Mouse (Mus musculus) hindbrain, embryonic 11.5 days (tissue): ENCODE measurements around the gene Cacna1e. TPM values are rescaled to one million over a fixed set of nuclear protein-coding genes. Genes with fewer than 3 reads are reported as not detected.

ENCODE experiments used
- ATAC-seq: fragments of 200-750 bp; cut with Nextera tagmentation; 2 replicates; pipeline ENCODE4 v1.8.0; 2017; ENCODE audit warnings: mild to moderate bottlenecking, moderate TSS enrichment, moderate library complexity; ENCODE audit not compliant: low FRiP score
- DNase-seq: peaks from one replicate; pipeline ENCODE4 v3.0.0-alpha.2; 2015; ENCODE audit warnings: low spot score
- H3K27ac ChIP-seq: fragments of 300-500 bp; sonication (generic); 2 replicates; pipeline ENCODE4 v1.5.1; 2014; ENCODE audit warnings: mild to moderate bottlenecking, low read depth, low read length
- H3K27me3 ChIP-seq: fragments of 300-500 bp; sonication (generic); 2 replicates; pipeline ENCODE4 v1.6.1; 2014; ENCODE audit warnings: mild to moderate bottlenecking, low read length, moderate library complexity, mixed read lengths; ENCODE audit not compliant: control insufficient read depth, insufficient read depth
- H3K36me3 ChIP-seq: fragments of 300-500 bp; sonication (generic); 2 replicates; pipeline ENCODE4 v1.6.1; 2014; ENCODE audit warnings: mild to moderate bottlenecking, low read length, moderate library complexity, mixed read lengths; ENCODE audit not compliant: control insufficient read depth, insufficient read depth
- H3K4me1 ChIP-seq: fragments of 300-500 bp; sonication (generic); replicated peaks from 2 replicates; pipeline ENCODE4 v1.6.1; 2014; ENCODE audit warnings: low read length, mixed read lengths; ENCODE audit not compliant: control insufficient read depth, insufficient read depth
- H3K4me2 ChIP-seq: fragments of 300-500 bp; sonication (generic); replicated peaks from 2 replicates; pipeline ENCODE4 v1.6.1; 2014; ENCODE audit warnings: mild to moderate bottlenecking, low read depth, low read length
- H3K4me3 ChIP-seq: fragments of 300-500 bp; sonication (generic); 2 replicates; pipeline ENCODE4 v1.5.1; 2014; ENCODE audit warnings: low read depth, low read length
- H3K9ac ChIP-seq: fragments of 300-500 bp; sonication (generic); 2 replicates; pipeline ENCODE4 v1.6.1; 2014; ENCODE audit warnings: low read depth, low read length
- H3K9me3 ChIP-seq: fragments of 300-500 bp; sonication (generic); 2 replicates; pipeline ENCODE4 v1.6.1; 2016; ENCODE audit warnings: low read length; ENCODE audit not compliant: control insufficient read depth
- WGBS: fragments of 180-500 bp; shearing (Covaris S2); extraction: QIAGEN DNeasy Blood & Tissue Kit; methylation state at CpG from one replicate; pipeline ENCODE4 v1.1.7; 2014; 5-methylcytosine and 5-hydroxymethylcytosine counted together
- polyA plus RNA-seq: library from polyadenylated mRNA; unstranded; fragments of >200 nt; fragmentation: Nextera tagmentation; extraction: Ambion mirVana; gene quantifications from 2 replicates; pipeline ENCODE4 v1.2.1, GENCODE M21; 2014

Cacna1e gene
- polyA plus RNA-seq, 1 experiment from 2014 or later: 3.9 TPM

GRCm38 (mm10) chr1:154823098-154823497, 61.2 kb downstream of the Cacna1e start:
- Histone ChIP-seq H3K27me3 (no peaks in the 10 kb centered on the region), H3K9me3 (no peaks in the 10 kb centered on the region), H3K9ac (no peak overlapping the region), H3K27ac (no peak overlapping the region), H3K4me3 (no peak overlapping the region), H3K4me2 (no peak overlapping the region), H3K4me1 (no peaks in the 10 kb centered on the region), H3K36me3 (no peaks in the 10 kb centered on the region)
- WGBS: 73% methylated on average over 3 of the region's 3 CpGs
- DNase-seq (no peak), ATAC-seq (no peak)

DNA sequence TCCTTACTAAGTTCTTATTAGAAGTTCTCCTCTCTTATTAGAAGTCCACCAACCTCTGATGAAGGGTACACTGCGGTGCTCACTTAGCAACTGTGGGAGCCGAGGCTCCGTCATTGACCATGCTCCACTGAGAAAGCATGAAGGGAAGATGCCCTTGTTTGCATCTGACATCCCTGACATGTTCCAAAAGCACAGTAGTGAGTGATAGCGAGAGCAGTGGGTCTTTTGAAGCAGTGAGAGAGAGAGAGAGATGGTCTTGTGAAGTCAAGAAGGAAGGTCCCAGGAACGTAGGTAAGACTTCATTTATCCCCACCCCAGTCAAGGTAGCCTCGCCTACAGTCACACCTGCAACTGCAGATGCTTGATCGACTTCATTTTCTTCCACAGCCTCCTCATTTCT, 63.9 kb downstream of the Cacna1e start:
- Histone ChIP-seq H3K36me3 (no peaks in the 10 kb centered on the region), H3K9me3 (no peaks in the 10 kb centered on the region), H3K4me1 (no peaks in the 10 kb centered on the region), H3K4me3 (no peak overlapping the region), H3K9ac (no peak overlapping the region), H3K27ac (no peak overlapping the region), H3K27me3 (no peaks in the 10 kb centered on the region), H3K4me2 (no peak overlapping the region)
- WGBS: 89% methylated on average over 7 of the region's 7 CpGs
- ATAC-seq: no peak
- no peak for DNase-seq

GRCm38 (mm10) chr1:154819960-154820359, 64.3 kb downstream of the Cacna1e start:
- no peak overlapping the region for H3K27ac ChIP-seq

DNA sequence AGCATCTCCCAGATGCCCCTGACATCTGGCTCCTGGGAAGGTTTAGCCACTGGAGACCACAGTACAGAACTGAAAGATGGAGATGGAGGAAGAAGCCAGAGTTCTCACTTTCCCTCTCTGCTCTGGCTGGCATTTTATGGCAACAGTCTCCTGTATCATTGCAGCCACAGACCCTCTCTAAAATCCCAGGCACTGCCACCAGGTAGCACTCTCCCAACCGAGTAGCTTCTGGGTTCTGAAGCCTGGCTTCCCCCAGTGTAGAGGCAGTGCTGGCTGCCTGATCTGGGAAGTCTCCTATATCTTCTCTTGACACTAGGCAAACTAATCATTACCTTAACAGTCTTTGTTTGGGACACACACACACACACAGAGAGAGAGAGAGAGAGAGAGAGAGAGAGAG, 65.6 kb downstream of the Cacna1e start:
- no peak overlapping the region for H3K27ac ChIP-seq
- no peaks in the 10 kb centered on the region for H3K36me3 ChIP-seq
- H3K27me3 ChIP-seq: no peaks in the 10 kb centered on the region
- no peak for ATAC-seq
- H3K4me1 ChIP-seq: no peaks in the 10 kb centered on the region
- H3K4me3 ChIP-seq: no peak overlapping the region
- no peak overlapping the region for H3K4me2 ChIP-seq
- 46% methylated on average over 1 of the region's 1 CpGs for WGBS
- H3K9ac ChIP-seq: no peak overlapping the region
- no peak for DNase-seq
- H3K9me3 ChIP-seq: no peaks in the 10 kb centered on the region

More at GRCm38 (mm10) chr1:154819960-154820359, 64.3 kb downstream of the Cacna1e start:
- H3K4me3 ChIP-seq: no peak overlapping the region
- DNase-seq (no peak), ATAC-seq (no peak)
- H3K9ac ChIP-seq: no peak overlapping the region
- 87% methylated on average over 2 of the region's 2 CpGs for WGBS
- no peaks in the 10 kb centered on the region for H3K27me3 ChIP-seq
- H3K4me1 ChIP-seq: no peaks in the 10 kb centered on the region
- no peaks in the 10 kb centered on the region for H3K9me3 ChIP-seq
- H3K36me3 ChIP-seq: no peaks in the 10 kb centered on the region
- no peak overlapping the region for H3K4me2 ChIP-seq

DNA sequence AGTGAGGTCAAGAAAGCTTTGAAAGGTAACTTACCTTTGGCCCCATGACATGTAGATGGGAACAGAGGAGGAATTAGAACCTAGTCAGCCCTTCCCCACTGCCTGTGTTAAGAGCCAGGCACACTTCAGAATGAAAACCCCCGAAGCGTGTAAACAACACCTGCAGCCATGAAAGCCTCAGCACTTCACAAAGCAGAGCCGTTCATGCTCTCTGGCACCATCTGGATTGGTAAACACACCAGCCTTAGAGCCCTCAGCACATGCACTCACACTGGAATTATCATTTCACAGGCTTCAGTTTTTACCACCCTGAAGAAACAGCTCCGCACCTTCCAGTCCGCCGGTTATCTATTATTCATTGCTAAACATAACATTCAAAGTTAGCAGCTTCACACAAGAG, 67.5 kb downstream of the Cacna1e start:
- Histone ChIP-seq H3K27ac (no peak overlapping the region), H3K27me3 (no peaks in the 10 kb centered on the region), H3K4me2 (no peak overlapping the region), H3K36me3 (no peaks in the 10 kb centered on the region), H3K9me3 (no peaks in the 10 kb centered on the region), H3K4me1 (no peaks in the 10 kb centered on the region), H3K4me3 (no peak overlapping the region), H3K9ac (no peak overlapping the region)
- ATAC-seq: no peak
- no peak for DNase-seq
- WGBS: 85% methylated on average over 6 of the region's 6 CpGs

DNA sequence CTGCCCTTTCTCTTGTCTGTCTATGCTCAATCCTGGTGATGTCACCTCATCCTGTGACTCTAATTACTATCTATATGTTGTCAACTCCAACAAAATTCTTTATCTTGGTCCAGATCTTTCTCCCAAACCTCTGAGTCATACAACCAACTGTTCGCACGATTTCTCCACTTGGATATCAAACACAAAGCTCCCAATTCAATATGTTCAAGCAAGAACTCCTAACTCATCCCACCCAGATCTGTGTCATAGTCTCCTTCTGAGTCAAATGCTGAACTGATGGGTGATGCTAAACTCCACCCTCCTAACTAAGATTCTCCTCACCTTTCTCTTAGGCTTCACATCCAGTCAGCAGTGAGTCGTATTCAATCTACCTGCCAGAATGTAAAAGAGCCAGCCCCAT, 68.0 kb downstream of the Cacna1e start:
- Histone ChIP-seq H3K4me2 (no peak overlapping the region), H3K9ac (no peak overlapping the region), H3K4me1 (no peaks in the 10 kb centered on the region), H3K27ac (no peak overlapping the region), H3K36me3 (no peaks in the 10 kb centered on the region), H3K27me3 (no peaks in the 10 kb centered on the region), H3K9me3 (no peaks in the 10 kb centered on the region), H3K4me3 (no peak overlapping the region)
- 96% methylated on average over 3 of the region's 3 CpGs for WGBS
- ATAC-seq (no peak), DNase-seq (no peak)

DNA sequence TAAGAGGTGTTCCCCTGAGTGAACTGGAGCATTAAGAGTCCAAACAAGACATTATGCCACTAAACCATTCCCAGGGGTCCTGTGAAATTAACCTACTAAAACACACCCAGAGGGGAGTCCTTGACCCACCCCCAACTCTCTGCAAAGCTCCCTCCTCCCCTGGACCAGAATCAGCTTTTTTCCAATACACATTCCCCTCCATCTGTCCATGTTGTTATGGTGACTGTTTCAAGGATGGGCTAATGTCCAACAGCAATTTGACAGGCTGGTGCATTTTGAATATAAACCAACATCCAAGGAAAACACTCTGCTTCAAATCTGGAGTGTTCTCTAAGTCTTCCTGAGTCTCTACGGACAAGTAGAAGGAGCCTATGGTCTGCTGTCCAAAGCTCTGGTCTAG, 78.6 kb downstream of the Cacna1e start:
- Histone ChIP-seq H3K27me3 (no peaks in the 10 kb centered on the region), H3K27ac (no peak overlapping the region), H3K4me2 (no peak overlapping the region), H3K9ac (no peak overlapping the region), H3K9me3 (no peaks in the 10 kb centered on the region), H3K4me3 (no peak overlapping the region), H3K4me1 (no peaks in the 10 kb centered on the region), H3K36me3 (no peaks in the 10 kb centered on the region)
- ATAC-seq (no peak), DNase-seq (no peak)
- WGBS: 95% methylated on average over 1 of the region's 1 CpGs

GRCm38 (mm10) chr1:154805038-154805437, 79.3 kb downstream of the Cacna1e start:
- H3K27me3 ChIP-seq: no peaks in the 10 kb centered on the region
- no peak overlapping the region for H3K9ac ChIP-seq
- ATAC-seq (no peak), DNase-seq (no peak)
- H3K9me3 ChIP-seq: no peaks in the 10 kb centered on the region
- H3K27ac ChIP-seq: no peak overlapping the region
- no peak overlapping the region for H3K4me2 ChIP-seq
- H3K4me1 ChIP-seq: no peaks in the 10 kb centered on the region
- 94% methylated on average over 3 of the region's 3 CpGs for WGBS
- no peak overlapping the region for H3K4me3 ChIP-seq
- no peaks in the 10 kb centered on the region for H3K36me3 ChIP-seq

DNA sequence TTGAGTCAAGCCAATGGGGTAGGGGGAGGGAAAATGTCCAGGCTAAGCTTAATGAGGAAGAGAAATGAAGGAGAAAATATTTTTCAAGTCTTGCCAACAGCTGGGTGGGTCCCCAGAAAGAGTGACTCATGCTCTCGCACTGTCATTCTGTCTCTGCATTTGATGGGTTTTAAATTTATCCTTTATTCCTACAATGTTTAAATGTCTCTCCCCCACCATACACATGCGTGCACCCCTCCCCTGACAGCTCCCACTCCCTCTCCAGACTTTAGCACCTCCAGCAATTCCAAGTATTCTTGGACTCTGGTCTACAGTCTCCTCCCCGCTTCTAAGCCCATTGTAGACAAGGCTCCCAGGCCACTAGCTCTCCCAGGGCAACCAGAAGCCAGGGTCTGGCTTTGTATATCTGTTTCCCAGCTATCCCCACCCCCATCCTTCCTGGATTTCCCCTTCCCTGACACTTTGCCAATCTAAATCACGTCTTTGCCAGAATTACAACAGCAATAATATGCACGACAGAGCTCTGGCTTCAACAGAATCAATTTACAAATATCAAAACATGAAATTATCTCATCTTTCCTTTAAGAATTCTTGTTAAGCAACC, 81.9 kb downstream of the Cacna1e start:
- Histone ChIP-seq H3K9ac (no peak overlapping the region), H3K4me1 (no peaks in the 10 kb centered on the region), H3K4me2 (no peak overlapping the region), H3K9me3 (no peaks in the 10 kb centered on the region), H3K27me3 (no peaks in the 10 kb centered on the region), H3K27ac (no peak overlapping the region), H3K4me3 (no peak overlapping the region), H3K36me3 (no peaks in the 10 kb centered on the region)
- WGBS: 81% methylated on average over 5 of the region's 5 CpGs
- DNase-seq: no peak
- ATAC-seq: no peak
